Mouse (Mus musculus): ENCODE results near the gene 4833427G06Rik.
"Not testable (repeated sequence)": the region's sequence is repeated elsewhere in the genome, so short reads cannot be mapped to it uniquely, and the experiment has no call there.

Gene 4833427G06Rik

DNA sequence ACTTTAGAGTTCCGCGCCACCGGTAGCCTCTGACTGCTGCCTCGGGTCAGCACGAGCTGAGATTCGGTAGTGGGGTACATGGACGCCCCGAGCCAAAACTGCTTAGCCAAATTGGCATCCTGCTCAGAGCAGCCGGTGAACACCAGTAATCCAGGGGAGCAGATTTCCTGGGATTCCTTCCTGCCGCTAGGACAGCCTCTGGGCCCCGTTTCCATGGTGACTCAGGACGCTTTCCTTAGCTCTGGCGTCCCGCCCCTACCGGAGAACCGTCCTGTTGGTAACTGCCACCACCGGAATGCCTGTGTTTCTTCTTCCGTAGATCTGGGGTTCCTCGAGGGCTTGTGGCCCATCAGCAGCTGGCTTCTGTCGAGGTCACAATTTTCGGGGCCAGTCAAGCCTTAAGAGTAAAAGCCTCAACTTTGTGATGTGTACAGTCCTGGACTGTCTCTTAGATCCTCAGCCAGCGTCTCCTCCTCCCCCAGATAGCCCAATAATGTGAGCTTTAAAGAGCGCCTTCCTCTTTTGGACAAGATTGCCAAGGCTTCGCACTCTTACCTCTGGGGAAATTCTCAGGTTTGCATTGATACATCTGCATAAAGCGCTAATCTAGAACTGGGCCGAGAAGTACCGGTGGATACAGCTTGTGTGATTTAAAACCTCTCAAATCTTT, at the start of gene 4833427G06Rik:
Gene 4833427G06Rik (minus strand): TSS at position 323 of the 670 bp plus-strand sequence.
- no peak for DNase-seq (ENCODE audit: low spot score in 2 of 2)

DNA sequence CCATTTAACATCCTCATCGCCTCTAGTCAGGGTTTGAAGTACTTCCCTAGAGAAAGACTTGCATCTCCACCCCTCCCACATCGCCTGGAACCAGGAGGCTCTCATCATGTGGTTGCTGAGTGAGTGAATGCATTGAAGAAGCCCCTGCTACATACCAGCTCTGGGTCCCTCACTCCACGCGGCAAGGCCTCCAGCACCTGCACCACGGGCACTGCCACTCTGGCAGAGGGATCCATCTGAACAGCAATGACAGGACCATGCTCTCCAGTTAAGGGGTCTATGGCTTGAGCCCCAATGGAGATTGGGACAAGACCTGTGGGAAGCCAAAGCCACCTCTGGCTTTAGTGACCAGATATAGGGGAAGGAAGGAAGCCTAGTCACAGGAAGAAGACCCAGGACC, 45.4 kb upstream of the 4833427G06Rik start:
- DNase-seq (ENCODE audit: low spot score in 2 of 2) = no peak

DNA sequence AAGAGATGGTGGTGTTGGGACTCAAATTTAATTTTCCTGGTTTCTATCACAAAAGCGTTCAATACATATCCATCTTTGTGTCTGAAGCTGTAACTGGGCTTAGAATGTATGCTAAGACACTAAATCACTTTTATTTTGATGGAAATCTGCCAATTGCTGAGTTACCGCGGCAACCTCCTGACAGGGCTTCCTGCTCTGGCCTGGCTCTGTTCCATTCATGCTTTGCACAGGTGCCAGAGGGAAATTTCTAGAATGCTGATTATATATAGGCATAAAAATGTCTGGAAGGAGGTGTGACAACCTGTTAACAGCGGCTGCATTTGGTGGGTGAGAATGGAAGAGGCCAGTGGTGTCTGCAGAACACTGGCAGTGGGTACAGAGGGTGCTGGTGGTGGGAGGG, 44.6 kb upstream of the 4833427G06Rik start:
- peak in 1 of 2 experiments; percentile 6 for DNase-seq (ENCODE audit: low spot score in 2 of 2)

DNA sequence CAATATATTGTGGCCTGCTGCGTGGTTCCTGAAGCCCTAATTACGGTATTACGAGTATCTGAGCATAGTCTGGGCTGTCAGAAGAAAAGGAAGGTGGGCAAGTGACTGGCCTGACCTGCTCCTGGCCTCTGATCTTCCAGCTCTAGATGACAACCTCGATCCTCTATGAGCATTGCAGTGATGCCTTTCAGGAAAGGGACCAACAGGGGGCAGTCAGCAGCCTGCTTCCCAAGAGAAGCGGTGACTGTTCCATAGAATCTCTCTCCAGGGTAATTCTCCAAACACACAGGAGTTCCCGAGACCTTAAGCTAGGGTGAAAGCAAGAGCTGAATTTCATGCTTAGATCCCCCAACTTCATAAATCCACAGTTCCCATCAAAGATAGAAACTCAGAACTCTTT, 42.3 kb upstream of the 4833427G06Rik start:
- no peak for DNase-seq (ENCODE audit: low spot score in 2 of 2)

DNA sequence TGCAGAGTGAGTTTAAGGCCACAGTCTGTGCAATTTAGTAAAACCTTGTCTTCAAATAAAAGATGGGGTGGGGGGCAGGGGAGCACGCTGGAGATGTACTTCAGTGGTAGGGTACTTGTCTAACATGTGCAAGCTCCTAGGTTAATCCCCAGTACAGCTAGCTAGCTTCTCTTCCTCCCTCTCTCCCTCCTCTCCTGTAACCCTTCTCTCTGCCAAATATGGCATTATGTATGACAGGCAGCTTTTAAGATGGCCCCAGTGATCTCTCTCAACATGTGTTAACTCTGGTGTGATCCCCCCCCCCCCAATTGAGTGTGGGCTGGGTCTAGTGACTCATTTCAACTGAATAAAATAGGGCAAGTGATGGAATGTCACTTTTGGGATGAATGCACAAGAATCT, 41.6 kb upstream of the 4833427G06Rik start:
- no peak for DNase-seq (ENCODE audit: low spot score in 2 of 2)

DNA sequence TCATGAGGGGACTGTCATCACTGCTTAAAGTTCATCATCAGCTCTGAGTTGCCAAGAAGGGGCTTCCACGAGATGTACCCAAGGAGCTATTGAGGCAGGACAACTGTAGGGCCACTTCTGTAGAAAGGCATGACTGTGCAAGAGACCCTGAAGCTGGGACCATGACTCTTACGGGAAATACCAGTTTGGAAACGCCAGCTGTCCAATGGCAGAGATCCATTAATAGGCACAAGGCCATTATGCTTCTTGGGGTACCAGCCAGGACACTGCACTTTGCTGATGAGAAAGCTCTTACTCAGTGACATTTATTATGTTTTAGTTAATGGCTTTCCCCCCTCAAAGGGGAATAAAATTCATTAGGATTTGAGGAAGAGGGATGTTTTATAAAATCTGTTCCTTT, 38.8 kb upstream of the 4833427G06Rik start:
- no peak for DNase-seq (ENCODE audit: low spot score in 2 of 2)

DNA sequence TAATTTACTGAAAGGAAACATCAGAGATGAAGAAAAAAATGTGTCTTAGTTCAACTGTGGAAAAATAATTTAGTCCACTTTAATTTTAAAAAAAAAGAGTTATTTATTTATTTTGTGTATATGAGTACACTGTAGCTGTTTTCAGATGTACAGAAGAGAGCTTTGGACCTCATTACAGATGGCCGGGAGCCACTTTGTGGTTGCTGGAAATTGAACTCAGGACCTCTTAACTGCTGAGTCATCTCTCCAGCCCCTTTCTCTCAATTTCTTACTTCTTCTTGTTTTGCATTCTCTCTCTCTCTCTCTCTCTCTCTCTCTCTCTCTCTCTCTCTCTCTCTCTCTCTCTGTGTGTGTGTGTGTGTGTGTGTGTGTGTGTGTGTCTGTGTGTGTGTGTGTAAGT, 37.5 kb upstream of the 4833427G06Rik start:
- not testable (repeated sequence) for DNase-seq (ENCODE audit: low spot score in 2 of 2)

DNA sequence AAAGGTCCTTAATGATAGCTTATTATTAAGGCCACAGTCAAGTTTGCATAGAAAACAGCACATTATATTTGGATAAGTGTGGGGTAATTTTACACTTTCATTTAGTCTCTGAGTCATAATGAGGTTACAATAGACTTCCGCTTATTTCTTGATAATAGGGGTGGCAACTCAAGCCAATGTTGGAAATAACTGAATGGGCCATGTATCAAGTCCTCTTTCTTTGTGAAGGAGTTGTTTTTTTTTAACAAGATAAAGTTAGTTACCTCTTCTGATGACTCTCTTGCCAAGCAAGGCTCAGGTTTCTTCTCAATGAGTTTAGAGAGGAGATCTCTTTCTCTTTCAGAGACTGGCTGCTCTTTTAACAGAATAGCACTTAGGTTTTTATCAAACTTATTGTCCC, 36.4 kb upstream of the 4833427G06Rik start:
- DNase-seq (ENCODE audit: low spot score in 2 of 2) = no peak

DNA sequence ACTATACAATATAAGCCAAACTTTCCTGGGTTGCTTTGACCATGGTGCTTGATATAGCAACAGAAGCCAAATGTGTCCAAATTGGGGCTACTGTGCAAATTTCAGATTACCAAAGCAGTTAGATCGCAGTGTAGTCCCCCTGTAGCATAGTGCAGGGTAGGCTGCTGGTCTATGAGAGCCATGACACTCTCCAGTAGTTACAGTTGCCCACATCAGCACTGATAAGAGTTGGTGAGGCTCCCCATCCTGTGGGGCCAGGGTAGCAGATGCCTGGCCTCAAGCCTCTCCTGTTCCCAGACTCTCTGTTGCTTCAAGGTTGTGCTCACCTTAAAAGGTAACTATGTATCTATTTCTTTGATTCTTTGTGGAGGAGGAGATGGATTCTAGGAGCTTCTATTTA, 36.0 kb upstream of the 4833427G06Rik start:
- no peak for DNase-seq (ENCODE audit: low spot score in 2 of 2)

DNA sequence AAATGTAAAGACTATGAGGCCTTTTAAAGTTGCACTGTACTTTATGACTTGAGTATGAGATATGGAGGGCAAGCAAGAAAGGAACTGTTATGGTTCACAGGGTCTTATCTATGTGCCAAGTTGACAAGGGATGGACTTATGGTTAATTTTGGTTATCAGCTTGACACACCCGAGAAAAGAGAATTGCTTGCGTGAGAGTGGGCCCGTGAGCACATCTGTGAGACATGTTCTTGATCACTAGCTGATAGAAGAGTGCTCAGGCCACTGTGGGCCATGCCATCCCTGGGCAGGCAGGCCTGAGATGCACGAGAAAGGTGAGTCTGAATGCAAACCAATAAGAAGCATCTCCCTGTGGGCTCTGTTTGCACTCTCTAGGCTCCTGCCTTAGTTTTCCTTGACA, 35.6 kb upstream of the 4833427G06Rik start:
- DNase-seq (ENCODE audit: low spot score in 2 of 2) = no peak

DNA sequence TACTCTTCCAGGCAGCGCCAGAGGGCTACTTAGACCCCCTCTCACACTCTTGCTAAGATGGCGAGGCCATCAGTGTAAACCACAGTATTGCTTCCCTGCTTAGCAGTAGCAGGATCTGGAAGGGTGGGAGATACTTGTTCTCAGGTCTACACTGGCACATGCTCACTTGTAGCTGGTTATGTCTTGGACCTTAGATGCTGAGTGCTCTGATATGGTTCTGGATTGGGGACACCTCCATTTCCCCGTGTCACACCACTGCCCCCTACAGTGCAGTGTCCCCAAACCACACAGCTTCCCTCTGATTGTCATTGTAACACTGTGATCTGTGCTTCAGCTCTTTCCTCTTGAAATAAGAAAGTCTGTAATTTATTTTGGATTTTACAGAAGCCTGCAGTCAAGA, 35.1 kb upstream of the 4833427G06Rik start:
- peak in 1 of 2 experiments; percentile 32 for DNase-seq (ENCODE audit: low spot score in 2 of 2)

DNA sequence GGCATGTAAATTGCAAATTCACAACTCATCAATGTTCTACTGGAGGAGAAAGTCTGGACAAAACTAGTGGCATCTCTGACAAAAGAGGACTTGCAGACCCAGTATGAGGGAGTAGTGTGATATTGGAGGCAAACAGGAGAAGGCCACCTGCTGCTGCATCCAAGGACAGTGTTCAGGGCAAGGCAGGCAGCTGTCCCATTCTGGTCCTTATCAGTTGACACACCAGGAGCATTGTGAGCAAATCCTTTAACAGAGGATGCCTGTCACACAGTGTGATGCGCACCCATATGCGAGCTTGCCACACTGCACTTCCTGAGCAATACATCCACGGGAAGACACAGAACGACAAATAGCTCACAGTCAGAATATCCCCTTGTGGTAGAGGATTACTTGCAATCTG, 12.9 kb upstream of the 4833427G06Rik start:
- DNase-seq (ENCODE audit: low spot score in 2 of 2) = no peak

DNA sequence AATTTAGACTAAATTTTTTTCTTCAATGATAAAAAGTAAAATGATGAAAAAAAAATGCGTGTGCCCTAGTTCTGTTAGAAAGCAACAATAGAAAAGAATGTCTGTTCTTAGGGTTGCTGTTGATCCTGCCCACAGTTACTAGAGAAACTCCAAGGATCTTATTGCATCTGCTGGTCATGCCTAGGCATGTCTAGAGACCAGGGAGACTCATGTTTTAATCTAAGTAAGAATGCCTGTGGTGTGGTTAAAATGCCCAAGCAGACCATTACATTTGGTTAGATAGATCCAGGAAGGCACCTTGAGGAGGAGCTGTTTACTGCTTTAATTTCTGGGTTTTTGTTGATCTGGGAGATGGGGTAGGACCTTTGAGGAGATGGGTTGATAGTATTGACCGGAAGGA, 3.9 kb upstream of the 4833427G06Rik start:
- DNase-seq (ENCODE audit: low spot score in 2 of 2) = no peak

DNA sequence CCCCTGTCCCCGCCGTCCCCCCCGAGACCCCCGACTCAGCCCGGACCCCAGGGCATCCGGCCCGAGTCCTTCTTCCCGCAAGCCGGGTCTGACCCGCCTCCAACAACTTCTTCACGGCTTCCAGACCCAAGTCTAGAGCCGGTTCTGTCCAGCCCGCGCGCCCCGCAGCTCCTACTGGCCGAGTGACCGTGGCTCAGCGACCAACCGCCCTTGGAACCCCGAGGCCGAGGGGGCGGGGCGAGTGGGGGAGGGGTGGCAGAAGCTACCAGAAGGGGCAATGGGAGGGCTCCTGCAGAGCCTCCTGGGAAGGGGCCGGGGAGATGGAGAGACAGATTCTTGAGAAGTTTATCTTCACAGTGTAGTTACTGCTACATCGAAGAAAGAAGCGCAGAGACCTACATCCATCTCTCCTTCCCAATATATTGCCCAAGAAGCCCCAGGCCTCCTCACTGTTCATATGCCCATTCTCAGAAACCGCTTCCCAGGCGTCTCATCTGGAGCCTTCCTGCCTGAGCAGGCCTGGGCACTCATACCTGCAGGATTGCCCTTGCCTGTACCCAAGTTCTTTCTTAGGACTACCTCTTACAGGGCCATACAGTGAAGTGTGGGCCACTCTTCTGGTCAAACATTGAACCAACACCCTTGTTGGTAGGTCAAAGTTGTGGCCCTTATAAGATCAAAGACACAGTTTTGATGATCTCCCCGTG, 2.1 kb upstream of the 4833427G06Rik start:
- DNase-seq (ENCODE audit: low spot score in 2 of 2) = no peak

DNA sequence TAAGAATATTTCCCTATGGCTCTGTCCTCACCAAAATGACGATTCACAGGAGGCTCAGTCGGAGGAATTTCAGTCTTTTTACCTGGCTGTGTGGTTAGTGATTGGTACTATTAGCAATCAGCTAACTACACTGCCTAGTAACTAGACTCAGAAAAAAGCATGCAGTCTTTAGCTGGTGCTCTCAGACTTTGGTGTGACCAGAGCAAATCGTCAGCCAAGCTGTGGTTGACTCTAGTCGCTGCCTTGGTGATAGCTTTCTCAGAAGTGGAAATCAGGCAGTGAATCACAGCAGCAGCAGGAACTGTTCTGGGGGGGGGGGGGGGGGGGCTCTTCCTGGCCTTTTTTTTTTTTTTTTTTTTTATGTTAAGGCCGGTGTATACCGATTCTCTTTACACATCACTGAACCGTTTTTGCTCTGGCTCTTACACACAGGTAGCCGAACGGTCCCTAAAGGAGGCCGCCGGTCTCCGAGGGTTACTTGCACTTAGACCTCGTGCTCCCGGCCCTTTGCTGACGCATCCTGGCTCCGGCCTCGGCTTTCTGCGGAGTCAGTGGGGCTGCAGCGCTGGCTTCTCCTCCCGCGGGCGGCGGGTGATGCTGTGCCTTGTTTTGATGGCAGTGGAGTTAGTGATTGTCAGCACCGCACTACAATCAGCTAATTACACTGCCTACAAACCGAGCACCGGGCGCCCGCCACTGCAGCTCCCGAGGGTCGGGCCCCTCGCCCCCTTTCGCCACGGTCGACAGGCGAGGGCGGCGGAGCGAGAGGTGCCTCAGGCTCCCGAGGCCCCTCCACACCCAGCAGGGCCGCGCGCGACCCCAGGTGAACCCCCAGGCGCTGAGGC, 1.3 kb upstream of the 4833427G06Rik start:
- DNase-seq (ENCODE audit: low spot score in 2 of 2) = peak in 1 of 2 experiments; percentile 23

DNA sequence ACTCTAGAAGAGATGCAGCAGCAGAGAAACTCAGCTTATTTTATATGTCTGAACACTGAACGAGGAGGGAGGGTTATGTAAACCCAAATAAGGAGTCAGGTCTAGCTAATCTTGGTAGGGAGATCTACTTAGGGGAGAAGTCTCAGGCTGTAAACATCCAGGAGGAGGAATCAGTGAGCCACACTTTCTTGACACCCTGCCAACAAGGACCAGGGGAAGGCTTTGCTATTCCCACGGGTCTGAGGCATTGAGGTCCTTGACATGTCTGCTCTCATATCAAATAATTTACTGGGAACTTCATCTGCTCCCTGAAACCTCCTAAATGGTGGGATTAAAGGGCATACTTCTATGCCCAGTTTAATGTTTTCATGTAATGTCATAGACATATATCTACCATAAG, 5.6 kb downstream of the 4833427G06Rik start:
- no peak for DNase-seq (ENCODE audit: low spot score in 2 of 2)

DNA sequence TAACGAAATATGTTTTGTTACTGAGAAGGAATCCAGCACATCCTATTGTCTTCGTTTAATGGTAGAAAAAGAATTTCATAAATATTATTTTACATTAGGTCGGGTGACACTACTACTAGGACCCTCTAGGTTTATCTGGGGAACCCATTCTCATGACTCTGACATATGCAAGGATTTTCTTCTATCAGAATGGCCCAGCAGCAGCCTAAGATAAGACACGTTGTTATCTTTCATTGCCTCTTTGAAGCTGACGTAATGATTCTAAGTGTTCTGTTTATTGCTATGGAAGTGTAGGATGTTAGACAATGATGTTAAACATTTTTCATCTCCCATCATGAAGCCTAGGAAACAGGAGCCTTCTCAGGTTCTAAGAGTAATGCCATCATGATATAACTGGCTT, 8.2 kb downstream of the 4833427G06Rik start:
- no peak for DNase-seq (ENCODE audit: low spot score in 2 of 2)

DNA sequence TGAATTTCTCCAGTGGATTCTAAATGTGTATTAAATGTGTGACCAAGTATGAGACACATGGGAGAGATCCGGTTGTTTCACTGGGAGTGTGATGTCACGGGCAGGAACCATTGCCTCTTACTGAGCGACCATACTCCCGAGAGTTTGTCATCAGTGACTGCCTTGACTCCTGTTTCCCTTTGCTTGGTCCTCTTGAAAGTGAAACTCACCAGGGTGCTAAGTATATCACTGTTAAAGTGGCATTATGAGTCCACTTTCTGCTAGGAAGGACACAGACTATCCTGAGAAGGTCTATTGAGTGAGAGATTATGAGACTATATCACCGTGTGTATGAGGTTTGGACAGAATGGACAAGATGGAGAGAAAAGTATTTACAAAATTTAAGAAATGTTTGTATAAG, 20.3 kb downstream of the 4833427G06Rik start:
- no peak for DNase-seq (ENCODE audit: low spot score in 2 of 2)

DNA sequence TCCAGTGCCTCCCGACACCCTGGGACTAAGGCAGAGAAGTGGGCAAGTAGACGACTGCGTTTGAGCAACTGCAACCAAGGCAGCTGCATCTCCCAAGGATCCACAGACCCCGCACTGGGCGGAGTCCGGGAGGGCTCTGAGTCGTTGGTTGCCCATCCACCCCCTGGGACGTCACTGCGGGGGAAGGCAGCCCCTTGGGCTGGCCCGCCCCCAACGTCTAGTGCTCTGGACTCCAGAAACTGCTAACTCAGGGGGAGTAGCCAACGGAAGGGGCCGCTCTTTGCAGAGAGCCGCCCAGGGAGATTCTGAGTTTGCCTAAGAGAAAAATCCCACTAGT, 24.9 kb downstream of the 4833427G06Rik start, which contains the start of gene Layn:
Gene Layn (minus strand): TSS at position 116 of the 337 bp plus-strand sequence.
- DNase-seq (ENCODE audit: low spot score in 2 of 2) = peak in 1 of 2 experiments; percentile 38

DNA sequence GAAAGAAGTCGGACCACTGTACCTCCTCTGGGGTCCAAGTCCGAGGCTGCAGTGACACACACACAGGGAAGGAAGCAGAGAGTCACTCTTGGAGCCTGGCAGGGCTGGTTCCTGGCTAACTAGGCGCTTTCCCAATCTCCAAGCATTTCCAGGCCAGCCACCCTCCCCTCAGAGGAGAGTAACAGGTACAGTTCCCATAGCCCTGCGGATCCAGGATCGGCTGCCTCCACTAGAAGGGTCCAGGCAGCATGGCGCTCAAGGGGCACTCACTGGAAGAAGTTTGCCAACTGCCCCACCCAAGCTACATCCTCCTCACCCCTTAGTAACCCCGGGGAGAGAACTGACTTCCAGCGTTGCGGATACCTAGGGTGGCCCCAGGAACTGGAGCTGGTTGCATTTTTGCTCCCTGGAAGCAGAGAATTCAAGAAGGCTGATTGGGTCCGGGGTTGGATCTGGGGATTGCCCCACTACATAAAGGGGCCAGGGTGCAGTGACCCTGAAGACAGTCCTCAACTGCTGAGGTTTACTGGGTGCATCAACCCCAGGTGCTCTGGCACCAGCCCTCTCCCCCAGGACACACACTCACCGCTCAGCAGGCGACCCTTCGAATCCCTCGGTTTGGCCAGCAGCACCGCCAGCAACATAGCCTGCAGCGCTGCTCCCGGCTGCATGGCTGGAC, 25.4 kb downstream of the 4833427G06Rik start:
- no peak for DNase-seq (ENCODE audit: low spot score in 2 of 2)

DNA sequence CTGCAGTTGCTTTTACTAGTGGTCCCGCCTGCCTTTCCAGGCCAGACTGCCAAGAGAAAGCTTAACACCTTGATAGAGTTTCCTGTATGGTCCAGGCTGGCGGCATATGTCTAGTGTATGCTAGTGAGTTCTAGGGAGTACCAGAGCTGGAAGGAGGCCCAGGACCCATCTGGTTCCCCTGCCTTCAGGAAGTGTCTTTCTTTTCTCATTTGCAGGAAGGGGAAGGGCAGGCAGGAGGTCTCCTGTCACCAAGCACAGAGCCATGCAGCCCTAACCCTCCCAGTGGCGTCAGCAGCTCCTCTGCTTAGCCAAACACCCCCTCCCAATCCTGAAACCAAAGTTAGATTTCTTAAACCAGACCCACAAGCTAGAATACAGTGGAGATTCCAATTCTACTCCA, 26.1 kb downstream of the 4833427G06Rik start:
- DNase-seq (ENCODE audit: low spot score in 2 of 2) = peak in 1 of 2 experiments; percentile 24

DNA sequence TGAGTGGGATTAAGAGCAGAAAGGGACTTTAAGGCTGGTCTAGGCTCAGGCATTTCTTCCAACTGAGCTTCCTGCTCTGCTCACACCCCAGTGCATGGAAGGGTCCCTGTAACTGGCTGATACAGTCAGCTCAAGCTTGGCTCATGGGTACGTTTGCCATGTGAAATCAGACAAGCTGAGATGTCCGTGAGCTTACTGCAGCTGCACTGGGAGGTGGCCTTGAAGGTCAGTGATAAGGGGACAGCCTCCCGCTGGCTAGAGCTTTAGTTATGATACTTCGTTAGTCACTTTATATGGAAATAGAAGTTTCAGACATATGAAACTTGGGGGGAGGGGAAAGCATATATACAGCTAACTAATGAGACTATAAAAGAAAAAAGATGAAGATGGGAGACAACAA, 31.1 kb downstream of the 4833427G06Rik start:
- no peak for DNase-seq (ENCODE audit: low spot score in 2 of 2)
